ENCODE assay signal across 27 mouse cellular contexts in the genomic region with DNA sequence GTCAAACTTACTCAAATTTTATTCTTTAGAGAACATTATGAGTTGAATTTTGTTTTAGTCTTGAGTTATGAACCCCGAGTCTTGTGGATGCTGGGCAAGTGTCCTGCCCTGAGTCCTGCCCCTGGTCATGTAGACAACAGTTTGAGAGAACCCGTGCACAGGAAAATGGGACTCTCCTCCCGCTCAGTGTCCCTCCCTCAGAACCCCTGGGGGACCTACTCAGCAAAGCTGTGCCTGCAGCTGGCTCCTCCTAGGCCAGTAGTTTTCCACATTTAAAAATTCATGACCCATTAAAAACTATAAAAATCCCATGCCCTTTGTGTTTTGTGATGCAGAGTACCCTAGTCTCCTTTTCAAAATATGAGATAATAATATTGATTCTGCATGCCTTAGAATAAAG. TPM values are rescaled to one million over a fixed set of nuclear protein-coding genes. Genes with fewer than 3 reads are reported as not detected.
A peak's percentile ranks its signal among the peaks of the same experiment; 100 is the strongest.
DNase-seq lines count a peak whose midpoint lies in the region; ATAC-seq and TF ChIP-seq lines count a peak whose summit lies in the region.
"Had no signal": no experiment of that assay in that cellular context is flagged by ENCODE, and none has a peak within 500 bp of the region (broad histone marks: within the 10 kb centered on the region; RNA-seq: fewer than 3 reads in every experiment).

No protein-coding gene starts in this region.

- ATAC-seq in hindbrain, embryonic 14.5 days (ENCODE audit: low FRiP score) = no peak
- ATAC-seq in liver, embryonic 14.5 days (ENCODE audit: insufficient read depth) = no peak
- no peak for ATAC-seq in liver, postnatal 0 days
- no peak for ATAC-seq in neural tube, embryonic 13.5 days (ENCODE audit: low read depth)
- ATAC-seq in neural tube, embryonic 15.5 days (ENCODE audit: low FRiP score) = no peak
- ATAC-seq: intestine, embryonic 15.5 days; Patski had no signal

- H3K9ac ChIP-seq in hindbrain, embryonic 14.5 days = no peak overlapping the region
- no peak overlapping the region for H3K9ac ChIP-seq in liver, embryonic 14.5 days (replicated peaks)
- no peak overlapping the region for H3K9ac ChIP-seq in liver, postnatal 0 days (replicated peaks)
- H3K9ac ChIP-seq in neural tube, embryonic 13.5 days = 0 out of 2 replicates have a peak overlapping the region, but pooled peaks have one; percentile 31
- H3K9ac ChIP-seq in neural tube, embryonic 15.5 days (replicated peaks) = no peak overlapping the region
- H3K9ac ChIP-seq: embryonic facial prominence, embryonic 15.5 days; intestine, embryonic 15.5 days; kidney, embryonic 15.5 days; limb, embryonic 15.5 days had no signal

- peaks cover 71% of the 10 kb centered on the region for H3K36me3 ChIP-seq in hindbrain, embryonic 10.5 days
- H3K36me3 ChIP-seq in hindbrain, embryonic 14.5 days (replicated peaks; ENCODE audit: control insufficient read depth, insufficient read depth) = peaks cover 52% of the 10 kb centered on the region
- H3K36me3 ChIP-seq in liver, embryonic 14.5 days (replicated peaks; ENCODE audit: control insufficient read depth, insufficient read depth, low read depth) = no peaks in the 10 kb centered on the region
- no peaks in the 10 kb centered on the region; the same call in 1 of the 2 replicates for H3K36me3 ChIP-seq in liver, postnatal 0 days (replicated peaks; ENCODE audit: insufficient read depth, low read length)
- H3K36me3 ChIP-seq in neural tube, embryonic 13.5 days = peaks cover 81% of the 10 kb centered on the region
- peaks cover 30% of the 10 kb centered on the region; the same call in 1 of the 2 replicates for H3K36me3 ChIP-seq in neural tube, embryonic 15.5 days
- H3K36me3 ChIP-seq: embryonic facial prominence, embryonic 15.5 days; G1E; limb, embryonic 15.5 days had no signal

- H3K4me3 ChIP-seq in hindbrain, embryonic 10.5 days = no peak overlapping the region
- H3K4me3 ChIP-seq in hindbrain, embryonic 14.5 days (replicated peaks; ENCODE audit: low read length) = no peak overlapping the region
- H3K4me3 ChIP-seq in liver, embryonic 14.5 days (ENCODE audit: insufficient read depth in 1 of 2, low read depth in 2 of 2, low read length in 2 of 2) = no peak overlapping the region
- no peak overlapping the region for H3K4me3 ChIP-seq in liver, postnatal 0 days (ENCODE audit: low read depth, low read length)
- H3K4me3 ChIP-seq in neural tube, embryonic 13.5 days = no peak overlapping the region
- no peak overlapping the region for H3K4me3 ChIP-seq in neural tube, embryonic 15.5 days (replicated peaks)
- H3K4me3 ChIP-seq: embryonic facial prominence, embryonic 15.5 days; gastrocnemius, adult 2 months; heart, embryonic 10.5 days; intestine, embryonic 15.5 days; kidney, embryonic 15.5 days; limb, embryonic 15.5 days had no signal

- no peak for DNase-seq in hindbrain, embryonic 10.5 days (ENCODE audit: low spot score)
- DNase-seq in hindbrain, embryonic 14.5 days (ENCODE audit: low spot score) = no peak
- no peak for DNase-seq in liver, embryonic 14.5 days (ENCODE audit: low read depth in 3 of 3, low spot score in 3 of 3)
- no peak for DNase-seq in liver, postnatal 0 days
- DNase-seq in urinary bladder, postnatal 36 days (ENCODE audit: low spot score in 2 of 2) = no peak
- DNase-seq: adrenal gland, postnatal 36 days; B cell, adult 2 months; cerebellum, adult 9-10 months; gastrocnemius, adult 2 months; kidney, postnatal 36 days; left cerebral cortex, postnatal 4 days; lung, adult 18-20 months; lung, postnatal 10 days had no signal

- H3K27ac ChIP-seq in hindbrain, embryonic 10.5 days = peak overlapping the region; percentile 87
- H3K27ac ChIP-seq in hindbrain, embryonic 14.5 days = no peak overlapping the region
- no peak overlapping the region for H3K27ac ChIP-seq in liver, embryonic 14.5 days
- no peak overlapping the region for H3K27ac ChIP-seq in liver, postnatal 0 days (ENCODE audit: low read depth)
- H3K27ac ChIP-seq in neural tube, embryonic 13.5 days (replicated peaks) = peak overlapping the region; percentile 59
- H3K27ac ChIP-seq in neural tube, embryonic 15.5 days (replicated peaks) = no peak overlapping the region
- H3K27ac ChIP-seq: embryonic facial prominence, embryonic 15.5 days; gastrocnemius, adult 2 months; intestine, embryonic 15.5 days; kidney, embryonic 15.5 days; limb, embryonic 15.5 days had no signal

- 63% methylated on average over 3 of the region's 3 CpGs for WGBS in hindbrain, embryonic 10.5 days
- WGBS in hindbrain, embryonic 14.5 days = 34% methylated on average over 3 of the region's 3 CpGs
- 51% methylated on average over 3 of the region's 3 CpGs for WGBS in liver, embryonic 14.5 days (ENCODE audit: insufficient replicate concordance)
- WGBS in liver, postnatal 0 days (ENCODE audit: insufficient replicate concordance) = 71% methylated on average over 3 of the region's 3 CpGs
- 48% methylated on average over 3 of the region's 3 CpGs for WGBS in neural tube, embryonic 13.5 days
- 43% methylated on average over 3 of the region's 3 CpGs for WGBS in neural tube, embryonic 15.5 days

- H3K4me1 ChIP-seq in hindbrain, embryonic 10.5 days (replicated peaks) = peaks cover 50% of the 10 kb centered on the region
- peaks cover 17% of the 10 kb centered on the region for H3K4me1 ChIP-seq in hindbrain, embryonic 14.5 days (replicated peaks; ENCODE audit: control insufficient read depth, insufficient read depth, low read length)
- H3K4me1 ChIP-seq in liver, embryonic 14.5 days (replicated peaks; ENCODE audit: control insufficient read depth in 2 of 2, insufficient read depth in 2 of 2, low read length in 1 of 2) = peaks cover 6 to 14% of the 10 kb centered on the region in 2 experiments
- peaks cover 10% of the 10 kb centered on the region for H3K4me1 ChIP-seq in liver, postnatal 0 days (ENCODE audit: insufficient read depth)
- H3K4me1 ChIP-seq in neural tube, embryonic 13.5 days (replicated peaks) = peaks cover 57% of the 10 kb centered on the region
- peaks cover 28% of the 10 kb centered on the region for H3K4me1 ChIP-seq in neural tube, embryonic 15.5 days

- H3K4me2 ChIP-seq in hindbrain, embryonic 14.5 days (replicated peaks) = no peak overlapping the region
- 0 out of 2 replicates have a peak overlapping the region, but pooled peaks have one; percentile 24 for H3K4me2 ChIP-seq in liver, embryonic 14.5 days (ENCODE audit: low read depth)
- H3K4me2 ChIP-seq in liver, postnatal 0 days (ENCODE audit: low read depth, low read length) = no peak overlapping the region
- H3K4me2 ChIP-seq in neural tube, embryonic 13.5 days = no peak overlapping the region
- no peak overlapping the region for H3K4me2 ChIP-seq in neural tube, embryonic 15.5 days
- H3K4me2 ChIP-seq: embryonic facial prominence, embryonic 15.5 days; intestine, embryonic 15.5 days; kidney, embryonic 15.5 days; limb, embryonic 15.5 days had no signal

- no peaks in the 10 kb centered on the region for H3K9me3 ChIP-seq in hindbrain, embryonic 10.5 days
- H3K9me3 ChIP-seq in hindbrain, embryonic 14.5 days (ENCODE audit: control insufficient read depth, low read length) = no peaks in the 10 kb centered on the region
- H3K9me3 ChIP-seq in liver, embryonic 14.5 days (ENCODE audit: control insufficient read depth, low read length) = no peaks in the 10 kb centered on the region
- no peaks in the 10 kb centered on the region for H3K9me3 ChIP-seq in liver, postnatal 0 days (ENCODE audit: low read length)
- no peaks in the 10 kb centered on the region for H3K9me3 ChIP-seq in neural tube, embryonic 13.5 days
- H3K9me3 ChIP-seq in neural tube, embryonic 15.5 days (replicated peaks) = no peaks in the 10 kb centered on the region
- H3K9me3 ChIP-seq: embryonic facial prominence, embryonic 15.5 days; G1E; heart, embryonic 10.5 days; intestine, embryonic 15.5 days; kidney, embryonic 15.5 days; limb, embryonic 15.5 days had no signal

- no peaks in the 10 kb centered on the region; the same call in 1 of the 2 replicates for H3K27me3 ChIP-seq in hindbrain, embryonic 10.5 days (ENCODE audit: insufficient read depth, poor library complexity, severe bottlenecking)
- no peaks in the 10 kb centered on the region for H3K27me3 ChIP-seq in hindbrain, embryonic 14.5 days (ENCODE audit: control insufficient read depth, insufficient read depth, low read length)
- no peaks in the 10 kb centered on the region for H3K27me3 ChIP-seq in liver, embryonic 14.5 days (ENCODE audit: control insufficient read depth, insufficient read depth, low read length)
- H3K27me3 ChIP-seq in liver, postnatal 0 days (ENCODE audit: insufficient read depth, low read length) = no peaks in the 10 kb centered on the region
- no peaks in the 10 kb centered on the region for H3K27me3 ChIP-seq in neural tube, embryonic 13.5 days
- H3K27me3 ChIP-seq in neural tube, embryonic 15.5 days (replicated peaks) = no peaks in the 10 kb centered on the region
- H3K27me3 ChIP-seq: embryonic facial prominence, embryonic 15.5 days; intestine, embryonic 15.5 days; kidney, embryonic 15.5 days; Patski had no signal

- TF ChIP-seq CTCF in liver, embryonic 14.5 days (IDR thresholded peaks at IDR 0.05; ENCODE audit: low read depth) = no peak
- TF ChIP-seq CTCF in liver, postnatal 0 days (IDR thresholded peaks at IDR 0.05; ENCODE audit: low read depth) = no peak

- no peak for TF ChIP-seq EP300 in liver, embryonic 14.5 days (IDR thresholded peaks at IDR 0.05; ENCODE audit: low read depth)
- no peak for TF ChIP-seq EP300 in liver, postnatal 0 days (IDR thresholded peaks at IDR 0.05; ENCODE audit: low read depth)

RNA-seq across cellular contexts. Expression of a gene that starts 42.5 kb away (rescaled TPM):
- polyA plus RNA-seq in hindbrain, embryonic 10.5 days (2016; fragmentation: Nextera tagmentation; extraction: Ambion mirVana) = not detected in 2 replicates
- polyA plus RNA-seq in hindbrain, embryonic 14.5 days (2014; fragmentation: Nextera tagmentation; extraction: Ambion mirVana) = not detected in 2 replicates
- polyA plus RNA-seq in liver, embryonic 14.5 days (2012; rRNA removed) = 2.8 and 3.3 TPM in 2 replicates
- 8.0 and 9.1 TPM in 2 replicates for polyA plus RNA-seq in liver, embryonic 14.5 days (2014; fragmentation: Nextera tagmentation; extraction: Ambion mirVana)
- polyA plus RNA-seq in liver, postnatal 0 days (2015; fragmentation: Nextera tagmentation; extraction: Ambion mirVana) = 30.8 and 41.9 TPM in 2 replicates
- not detected in 2 replicates for polyA plus RNA-seq in neural tube, embryonic 13.5 days (2015; fragmentation: Nextera tagmentation; extraction: Ambion mirVana)
- polyA plus RNA-seq in neural tube, embryonic 15.5 days (2015; fragmentation: Nextera tagmentation; extraction: Ambion mirVana) = 0.43 TPM in 1 of 2 replicates, not detected in the other
- polyA plus RNA-seq: G1E; heart, embryonic 16.5 days; limb, embryonic 15.5 days; spleen, adult 2 months; testis, adult 2 months had no signal

RNA-seq across cellular contexts. Expression of a gene that starts 54.6 kb away (rescaled TPM):
- polyA plus RNA-seq in hindbrain, embryonic 10.5 days (2016; fragmentation: Nextera tagmentation; extraction: Ambion mirVana) = not detected in 2 replicates
- polyA plus RNA-seq in hindbrain, embryonic 14.5 days (2014; fragmentation: Nextera tagmentation; extraction: Ambion mirVana) = not detected in 2 replicates
- polyA plus RNA-seq in liver, embryonic 14.5 days (2012; rRNA removed) = not detected in 2 replicates
- polyA plus RNA-seq in liver, embryonic 14.5 days (2014; fragmentation: Nextera tagmentation; extraction: Ambion mirVana) = not detected in 2 replicates
- polyA plus RNA-seq in liver, postnatal 0 days (2015; fragmentation: Nextera tagmentation; extraction: Ambion mirVana) = not detected in 2 replicates
- polyA plus RNA-seq in neural tube, embryonic 13.5 days (2015; fragmentation: Nextera tagmentation; extraction: Ambion mirVana) = not detected in 2 replicates
- not detected in 2 replicates for polyA plus RNA-seq in neural tube, embryonic 15.5 days (2015; fragmentation: Nextera tagmentation; extraction: Ambion mirVana)
- polyA plus RNA-seq: G1E; gonadal fat pad, adult 2 months; heart, embryonic 10.5 days; heart, embryonic 16.5 days; intestine, embryonic 15.5 days; kidney, embryonic 15.5 days; limb, embryonic 15.5 days; Patski; spleen, adult 2 months; urinary bladder, adult 2 months had no signal

Comparison
In these comparisons a context has a peak if more than half of its experiments do, and no peak if none do; other contexts are left out.
1. H3K27ac ChIP-seq: peak in hindbrain, embryonic 10.5 days (single experiment) and neural tube, embryonic 13.5 days (single experiment); none in hindbrain, embryonic 14.5 days (single experiment), liver, embryonic 14.5 days (single experiment), liver, postnatal 0 days (single experiment) and neural tube, embryonic 15.5 days (single experiment).